Mouse (Mus musculus) testis, postnatal 10 days (tissue): Measurements from ENCODE around the gene Tap1.
A peak's percentile ranks its signal among the peaks of the same experiment; 100 is the strongest.
"Not testable (repeated sequence)": the region's sequence is repeated elsewhere in the genome, so short reads cannot be mapped to it uniquely, and the experiment has no call there.

Experiments used
- DNase-seq: peaks from one replicate; pipeline ENCODE4 v3.0.0; 2021; ENCODE audit warnings: low spot score

The Tap1 gene

GRCm38 (mm10) chr17:34204303-34205010 lies 17.1 kb downstream of the Tap1 start:
- peak; percentile 93 for DNase-seq

DNA sequence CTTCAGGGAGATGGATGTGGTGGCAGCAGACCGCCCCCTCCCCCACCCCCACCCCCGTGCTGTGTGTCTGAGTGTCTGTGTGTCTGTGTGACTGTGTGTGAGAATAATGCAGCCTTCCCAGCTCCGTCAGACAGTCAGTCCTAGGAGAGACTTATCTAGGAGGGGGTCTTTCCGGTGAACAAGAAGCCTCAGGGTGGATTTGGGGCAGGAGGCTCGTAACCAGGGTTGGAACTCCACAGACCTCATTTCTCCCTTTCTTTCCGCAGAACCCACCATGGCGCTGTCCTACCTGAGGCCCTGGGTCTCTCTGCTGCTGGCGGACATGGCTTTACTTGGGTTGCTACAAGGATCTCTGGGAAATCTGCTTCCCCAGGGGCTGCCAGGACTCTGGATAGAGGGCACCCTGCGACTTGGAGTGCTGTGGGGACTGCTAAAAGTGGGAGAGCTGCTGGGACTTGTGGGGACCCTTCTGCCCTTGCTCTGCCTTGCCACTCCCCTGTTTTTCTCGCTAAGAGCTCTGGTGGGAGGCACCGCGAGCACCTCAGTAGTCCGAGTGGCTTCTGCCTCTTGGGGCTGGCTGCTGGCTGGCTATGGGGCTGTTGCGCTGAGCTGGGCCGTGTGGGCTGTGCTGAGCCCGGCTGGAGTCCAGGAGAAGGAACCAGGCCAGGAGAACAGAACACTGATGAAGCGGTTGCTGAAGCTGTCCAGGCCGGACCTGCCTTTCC lies 17.8 kb downstream of the Tap1 start:
- peak; percentile 58 for DNase-seq

- DNase-seq: peak; percentile 38
Observed at GRCm38 (mm10) chr17:34205746-34206176, 18.4 kb downstream of the Tap1 start.

GRCm38 (mm10) chr17:34206731-34207130 lies 19.4 kb downstream of the Tap1 start:
- DNase-seq: peak; percentile 37

GRCm38 (mm10) chr17:34207456-34207855 lies 20.1 kb downstream of the Tap1 start:
- peak; percentile 31 for DNase-seq

DNA sequence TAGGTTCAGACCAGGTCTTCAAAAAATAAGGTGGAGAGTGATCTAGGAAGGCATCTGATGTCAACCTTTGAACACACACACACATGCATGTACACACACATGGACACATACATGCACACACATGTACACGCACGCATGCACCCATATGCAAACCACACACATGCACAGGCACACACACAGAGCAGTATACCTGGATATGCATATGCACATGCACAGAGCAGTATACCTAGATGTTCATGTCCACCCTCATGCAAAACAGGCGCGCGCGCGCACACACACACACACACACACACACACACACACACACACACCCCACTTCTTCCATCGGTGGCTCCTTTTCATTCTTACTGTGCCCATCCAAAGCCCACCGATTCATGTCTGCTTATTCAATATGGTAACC lies 20.5 kb downstream of the Tap1 start:
- DNase-seq: peak; percentile 33

GRCm38 (mm10) chr17:34208421-34208820 lies 21.1 kb downstream of the Tap1 start:
- peak; percentile 29 for DNase-seq

- peak; percentile 58 for DNase-seq
Observed at GRCm38 (mm10) chr17:34209680-34210079, 22.3 kb downstream of the Tap1 start.

- peak; percentile 30 for DNase-seq
Observed at GRCm38 (mm10) chr17:34210599-34210998, 23.2 kb downstream of the Tap1 start.

DNA sequence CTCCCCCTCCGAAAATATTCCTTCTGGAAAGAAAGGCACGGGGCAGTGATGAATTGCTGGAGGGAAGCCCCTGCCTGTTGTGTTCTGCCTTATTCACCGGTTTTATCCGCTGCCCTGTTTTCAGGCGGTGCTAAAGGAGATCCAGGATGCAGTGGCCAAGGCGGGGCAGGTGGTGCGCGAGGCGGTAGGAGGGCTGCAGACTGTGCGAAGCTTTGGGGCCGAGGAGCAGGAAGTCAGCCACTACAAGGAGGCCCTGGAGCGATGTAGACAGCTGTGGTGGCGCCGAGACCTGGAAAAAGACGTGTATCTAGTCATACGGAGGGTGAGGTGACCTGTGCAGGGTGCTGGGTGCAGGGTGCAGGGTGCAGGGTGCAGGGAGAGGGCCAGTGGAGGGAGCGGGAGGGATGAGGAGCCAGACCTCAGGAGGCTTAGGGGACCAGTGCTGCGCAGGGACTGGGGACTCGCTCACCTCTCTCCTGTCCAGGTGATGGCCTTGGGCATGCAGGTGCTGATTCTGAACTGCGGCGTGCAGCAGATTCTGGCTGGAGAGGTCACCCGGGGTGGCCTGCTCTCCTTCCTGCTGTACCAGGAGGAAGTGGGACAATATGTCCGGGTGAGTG lies 24.5 kb downstream of the Tap1 start:
- DNase-seq: peak; percentile 36

DNA sequence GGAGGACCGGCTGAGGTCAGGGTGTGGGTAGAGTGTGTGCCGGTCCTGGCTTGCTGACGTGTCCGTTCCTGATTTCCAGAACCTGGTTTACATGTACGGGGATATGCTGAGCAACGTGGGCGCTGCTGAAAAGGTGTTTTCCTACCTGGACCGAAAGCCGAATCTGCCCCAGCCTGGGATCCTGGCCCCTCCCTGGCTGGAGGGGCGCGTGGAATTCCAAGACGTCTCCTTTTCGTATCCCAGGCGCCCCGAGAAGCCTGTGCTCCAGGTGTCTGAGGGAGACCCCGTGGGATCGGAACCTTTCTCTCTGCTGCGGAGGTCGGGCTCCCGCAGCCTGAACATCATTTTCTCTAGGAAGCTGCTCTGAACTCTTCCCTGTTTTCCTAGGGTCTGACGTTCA lies 26.6 kb downstream of the Tap1 start:
- peak; percentile 35 for DNase-seq

DNA sequence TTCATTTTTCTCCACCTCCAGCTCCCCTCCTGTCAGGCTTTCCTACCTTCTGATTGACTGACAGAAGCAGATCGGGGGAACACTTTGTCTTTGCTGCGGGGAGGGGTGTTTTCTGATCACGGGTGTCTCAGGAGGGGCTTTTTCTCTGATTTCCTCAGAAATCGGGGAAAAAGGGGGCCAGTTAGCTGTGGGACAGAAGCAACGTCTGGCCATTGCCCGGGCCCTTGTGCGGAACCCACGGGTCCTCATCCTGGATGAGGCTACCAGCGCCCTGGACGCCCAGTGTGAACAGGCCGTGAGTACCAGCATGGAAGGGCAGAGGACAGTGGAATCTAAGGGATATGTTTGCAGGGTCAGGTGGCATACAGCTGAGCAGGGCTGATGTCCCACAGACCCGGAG lies 27.8 kb downstream of the Tap1 start:
- no peak for DNase-seq

DNA sequence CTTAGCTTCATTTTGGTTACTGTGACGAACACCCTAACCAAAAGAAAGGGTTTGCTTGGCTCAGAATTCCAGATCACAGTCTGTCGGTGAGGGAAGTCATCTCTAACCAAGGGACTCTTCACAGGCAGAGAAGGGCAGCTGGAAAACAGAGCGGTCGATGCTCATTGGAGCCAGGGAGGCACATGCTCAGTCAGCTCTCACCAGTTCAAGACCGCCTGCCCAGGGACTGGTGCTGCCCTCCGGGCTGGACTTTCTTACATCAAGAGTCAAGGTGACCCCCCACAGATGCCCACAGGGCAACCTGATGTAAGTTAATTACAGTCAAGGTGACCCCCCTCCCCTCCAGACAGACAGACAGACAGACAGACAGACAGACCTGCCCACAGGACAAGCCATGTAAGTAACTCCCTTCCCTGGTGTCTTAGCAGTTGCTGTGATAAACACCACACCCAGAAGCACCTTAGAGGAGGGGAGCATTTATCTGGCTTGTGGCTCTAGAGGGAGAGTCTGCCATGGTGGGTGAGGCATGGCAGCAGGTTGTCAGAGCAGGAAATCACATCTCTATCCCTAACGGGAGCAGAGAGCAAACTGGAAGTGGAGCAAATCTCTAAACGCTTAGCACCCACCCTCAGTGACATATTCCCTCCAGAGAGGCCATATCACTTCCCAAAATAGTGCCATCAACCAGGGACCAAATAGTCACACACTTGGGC lies 30.0 kb downstream of the Tap1 start:
- peak; percentile 31 for DNase-seq

DNA sequence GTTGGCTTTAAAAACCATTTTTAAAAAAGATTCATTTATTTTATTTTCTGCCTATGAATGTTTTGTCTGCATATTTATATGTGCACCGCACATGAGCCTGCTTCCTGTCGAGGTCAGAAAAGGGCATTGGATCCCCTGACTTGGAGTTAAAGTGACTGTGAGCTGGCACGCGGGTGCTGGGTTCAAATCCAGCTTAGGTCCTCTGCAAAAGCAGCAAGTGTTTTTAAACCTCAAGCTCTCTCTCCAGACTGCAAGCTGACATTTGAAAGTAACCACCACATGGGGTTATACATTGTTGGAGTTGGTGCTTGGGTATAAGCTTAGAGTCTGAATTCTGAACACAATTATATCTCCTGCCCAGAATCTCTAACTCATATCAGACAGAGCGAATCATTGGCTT lies 30.6 kb downstream of the Tap1 start:
- peak; percentile 38 for DNase-seq

- DNase-seq: peak; percentile 61
Observed at GRCm38 (mm10) chr17:34218675-34219074, 31.3 kb downstream of the Tap1 start.

DNA sequence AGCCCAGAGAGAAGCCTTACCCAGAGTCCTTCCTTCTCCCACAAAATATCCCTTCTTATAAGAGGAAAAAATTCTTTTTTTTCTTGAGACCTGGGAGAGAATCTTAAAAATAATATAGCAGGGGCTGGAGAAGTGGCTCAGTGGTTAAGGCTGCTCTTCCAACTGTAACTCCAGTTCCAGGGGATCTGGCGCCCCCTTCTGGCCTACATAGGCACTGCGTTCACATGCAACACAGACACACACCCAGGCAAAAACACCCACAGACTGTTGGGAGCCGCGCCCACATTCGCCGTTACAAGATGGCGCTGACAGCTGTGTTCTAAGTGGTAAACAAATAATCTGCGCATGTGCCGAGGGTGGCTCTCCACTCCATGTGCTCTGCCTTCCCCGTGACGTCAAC lies 31.7 kb downstream of the Tap1 start:
- peak; percentile 79 for DNase-seq

DNA sequence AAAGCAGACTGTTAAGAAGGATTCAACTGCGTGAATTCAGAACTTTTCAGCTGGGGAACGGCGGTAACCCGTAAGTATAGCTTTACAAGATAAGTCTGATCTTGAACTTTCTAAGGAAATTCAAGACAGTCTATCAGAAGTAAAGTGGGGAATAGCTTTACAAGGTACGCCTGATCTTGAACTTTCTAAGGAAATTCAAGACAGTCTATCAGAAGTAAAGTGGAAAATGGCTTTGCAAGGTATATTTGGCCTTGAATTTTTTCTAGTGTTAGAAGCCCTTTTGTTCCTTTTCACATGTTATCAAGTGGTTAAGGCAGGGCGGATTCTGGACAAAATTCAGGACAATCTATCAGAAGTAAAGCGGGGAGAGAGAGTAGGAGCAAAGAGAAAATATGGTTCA lies 32.4 kb downstream of the Tap1 start:
- not testable (repeated sequence) for DNase-seq

- not testable (repeated sequence) for DNase-seq
Observed at GRCm38 (mm10) chr17:34220401-34220800, 33.0 kb downstream of the Tap1 start.

GRCm38 (mm10) chr17:34224816-34225215 lies 37.5 kb downstream of the Tap1 start:
- no peak for DNase-seq

- peak; percentile 27 for DNase-seq
Observed at GRCm38 (mm10) chr17:34225426-34225825, 38.1 kb downstream of the Tap1 start.

DNA sequence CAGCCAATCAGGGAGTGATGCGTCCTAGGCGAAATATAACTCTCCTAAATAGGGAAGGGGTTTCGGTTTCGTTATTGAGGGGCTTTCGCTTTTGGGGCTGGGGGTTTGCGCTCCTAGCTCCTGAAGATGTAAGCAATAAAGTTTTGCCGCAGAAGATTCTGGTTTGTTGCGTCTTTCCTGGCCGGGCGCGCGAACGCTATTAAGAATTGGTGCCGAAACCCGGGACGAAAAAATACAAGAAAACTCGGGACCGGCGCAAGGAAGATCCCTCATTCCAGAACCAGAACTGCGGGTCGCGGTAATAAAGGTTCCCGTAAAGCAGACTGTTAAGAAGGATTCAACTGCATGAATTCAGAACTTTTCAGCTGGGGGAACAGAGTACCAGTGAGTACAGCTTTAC lies 38.6 kb downstream of the Tap1 start:
- peak; percentile 51 for DNase-seq

- peak; percentile 28 for DNase-seq
Observed at GRCm38 (mm10) chr17:34230971-34231370, 43.6 kb downstream of the Tap1 start.
